Mouse (Mus musculus): Measurements from ENCODE around the gene Crkl. TPM values are rescaled to one million over a fixed set of nuclear protein-coding genes. Genes with fewer than 3 reads are reported as not detected.
"Not testable (repeated sequence)": the region's sequence is repeated elsewhere in the genome, so short reads cannot be mapped to it uniquely, and the experiment has no call there.

Gene Crkl
- polyA plus RNA-seq, 1 experiment from 2014 or later, result 92.2 TPM

GRCm38 (mm10) chr16:17488478-17489468, 37.0 kb downstream of the Crkl start:
- H3K4me1 ChIP-seq (replicated peaks), result peaks cover 12% of the 10 kb centered on the region; the same call in 1 of the 2 replicates
- no peak overlapping the region for H3K27ac ChIP-seq
- WGBS, result 50% methylated on average over 14 of the region's 14 CpGs
- peaks cover 37% of the 10 kb centered on the region for H3K36me3 ChIP-seq
- H3K9ac ChIP-seq (replicated peaks), result no peak overlapping the region
- H3K27me3 ChIP-seq, result peaks cover 42% of the 10 kb centered on the region
- H3K4me3 ChIP-seq (replicated peaks), result peak overlapping the region; percentile 50
- H3K4me2 ChIP-seq, result peak overlapping the region; percentile 83
- ATAC-seq (ENCODE audit: insufficient number of reproducible peaks, insufficient read depth, low FRiP score, low TSS enrichment, low read depth), result peak; percentile 21; the same call in 1 of the 2 replicates
- no peaks in the 10 kb centered on the region for H3K9me3 ChIP-seq

- H3K27ac ChIP-seq, result no peak within 1 kb of the TSS
- 1% methylated on average over 43 of the region's 47 CpGs for WGBS
These were observed 37.8 kb downstream of the Crkl start, which contains the start of gene Aifm3 for GRCm38 (mm10) chr16:17489469-17490111. Gene Aifm3 (plus strand): TSS chr16:17489611.

GRCm38 (mm10) chr16:17491154-17491553, 39.4 kb downstream of the Crkl start:
- Histone ChIP-seq H3K9me3 (no peaks in the 10 kb centered on the region), H3K4me3 (replicated peaks) (no peak overlapping the region), H3K36me3 (peaks cover 13% of the 10 kb centered on the region; the same call in 1 of the 2 replicates), H3K27me3 (peaks cover 42% of the 10 kb centered on the region), H3K4me2 (no peak overlapping the region), H3K9ac (replicated peaks) (no peak overlapping the region), H3K4me1 (replicated peaks) (peaks cover 12% of the 10 kb centered on the region), H3K27ac (no peak overlapping the region)
- no peak for ATAC-seq (ENCODE audit: insufficient number of reproducible peaks, insufficient read depth, low FRiP score, low TSS enrichment, low read depth)
- WGBS, result 84% methylated on average over 5 of the region's 5 CpGs

More at GRCm38 (mm10) chr16:17489469-17490111, 37.8 kb downstream of the Crkl start, which contains the start of gene Aifm3:
- Histone ChIP-seq H3K4me2 (peak within 1 kb of the TSS; percentile 83), H3K9me3 (no peaks in the 10 kb centered on the region), H3K36me3 (peaks cover 29% of the 10 kb centered on the region), H3K27me3 (peaks cover 42% of the 10 kb centered on the region), H3K4me1 (replicated peaks) (peaks cover 12% of the 10 kb centered on the region; the same call in 1 of the 2 replicates), H3K4me3 (replicated peaks) (peak within 1 kb of the TSS; percentile 50), H3K9ac (replicated peaks) (peak within 1 kb of the TSS; percentile 52; the same call in 1 of the 2 replicates)
- peak; percentile 63 for ATAC-seq (ENCODE audit: insufficient number of reproducible peaks, insufficient read depth, low FRiP score, low TSS enrichment, low read depth)

GRCm38 (mm10) chr16:17491896-17492561, 40.2 kb downstream of the Crkl start:
- WGBS, result 63% methylated on average over 5 of the region's 5 CpGs
- Histone ChIP-seq H3K9ac (replicated peaks) (no peak overlapping the region), H3K4me3 (replicated peaks) (no peak overlapping the region), H3K4me1 (replicated peaks) (peaks cover 21% of the 10 kb centered on the region), H3K9me3 (no peaks in the 10 kb centered on the region), H3K36me3 (peaks cover 9% of the 10 kb centered on the region; the same call in 1 of the 2 replicates), H3K4me2 (no peak overlapping the region), H3K27me3 (peaks cover 42% of the 10 kb centered on the region), H3K27ac (no peak overlapping the region)
- no peak for ATAC-seq (ENCODE audit: insufficient number of reproducible peaks, insufficient read depth, low FRiP score, low TSS enrichment, low read depth)

GRCm38 (mm10) chr16:17496499-17497305, 44.9 kb downstream of the Crkl start:
- H3K27me3 ChIP-seq, result 0 out of 2 replicates have a peak, but pooled peaks cover 6% of the 10 kb centered on the region
- no peaks in the 10 kb centered on the region for H3K36me3 ChIP-seq
- peaks cover 14% of the 10 kb centered on the region for H3K4me1 ChIP-seq (replicated peaks)
- H3K9me3 ChIP-seq, result no peaks in the 10 kb centered on the region
- ATAC-seq (ENCODE audit: insufficient number of reproducible peaks, insufficient read depth, low FRiP score, low TSS enrichment, low read depth), result no peak
- no peak overlapping the region for H3K4me2 ChIP-seq
- H3K27ac ChIP-seq, result peak overlapping the region; percentile 68; the same call in 1 of the 2 replicates
- no peak overlapping the region for H3K4me3 ChIP-seq (replicated peaks)
- WGBS, result 70% methylated on average over 2 of the region's 2 CpGs
- no peak overlapping the region for H3K9ac ChIP-seq (replicated peaks)

- Histone ChIP-seq H3K27ac (no peak overlapping the region), H3K4me3 (replicated peaks) (no peak overlapping the region), H3K4me2 (no peak overlapping the region), H3K36me3 (no peaks in the 10 kb centered on the region), H3K9ac (replicated peaks) (0 out of 2 replicates have a peak overlapping the region, but pooled peaks have one; percentile 27), H3K27me3 (no peaks in the 10 kb centered on the region), H3K4me1 (replicated peaks) (peaks cover 14% of the 10 kb centered on the region), H3K9me3 (no peaks in the 10 kb centered on the region)
- WGBS, result 26% methylated on average over 10 of the region's 10 CpGs
- ATAC-seq (ENCODE audit: insufficient number of reproducible peaks, insufficient read depth, low FRiP score, low TSS enrichment, low read depth), result no peak
These were observed 47.6 kb downstream of the Crkl start for GRCm38 (mm10) chr16:17499249-17499883.

- H3K4me1 ChIP-seq (replicated peaks), result peaks cover 5% of the 10 kb centered on the region
- H3K27ac ChIP-seq, result no peak overlapping the region
These were observed 50.9 kb downstream of the Crkl start for GRCm38 (mm10) chr16:17502681-17503080.

GRCm38 (mm10) chr16:17507018-17507552, 55.3 kb downstream of the Crkl start:
- H3K9me3 ChIP-seq, result no peaks in the 10 kb centered on the region
- peaks cover 12% of the 10 kb centered on the region for H3K4me1 ChIP-seq (replicated peaks)
- H3K4me3 ChIP-seq (replicated peaks), result no peak overlapping the region
- WGBS, result 79% methylated on average over 5 of the region's 5 CpGs
- H3K27ac ChIP-seq, result no peak overlapping the region
- H3K4me2 ChIP-seq, result no peak overlapping the region
- H3K27me3 ChIP-seq, result no peaks in the 10 kb centered on the region
- ATAC-seq (ENCODE audit: insufficient number of reproducible peaks, insufficient read depth, low FRiP score, low TSS enrichment, low read depth), result no peak
- no peak overlapping the region for H3K9ac ChIP-seq (replicated peaks)
- H3K36me3 ChIP-seq, result peaks cover 15% of the 10 kb centered on the region

More at GRCm38 (mm10) chr16:17502681-17503080, 50.9 kb downstream of the Crkl start:
- H3K9me3 ChIP-seq, result no peaks in the 10 kb centered on the region
- no peak overlapping the region for H3K9ac ChIP-seq (replicated peaks)
- H3K36me3 ChIP-seq, result no peaks in the 10 kb centered on the region
- no peak overlapping the region for H3K4me2 ChIP-seq
- no peak overlapping the region for H3K4me3 ChIP-seq (replicated peaks)
- no peak for ATAC-seq (ENCODE audit: insufficient number of reproducible peaks, insufficient read depth, low FRiP score, low TSS enrichment, low read depth)
- no peaks in the 10 kb centered on the region for H3K27me3 ChIP-seq
- WGBS, result 76% methylated on average over 4 of the region's 4 CpGs

GRCm38 (mm10) chr16:17508031-17508430, 56.2 kb downstream of the Crkl start:
- H3K9me3 ChIP-seq; ATAC-seq (ENCODE audit: insufficient number of reproducible peaks, insufficient read depth, low FRiP score, low TSS enrichment, low read depth); H3K27me3 ChIP-seq: not testable (repeated sequence)
- H3K27ac ChIP-seq, result peak overlapping the region; percentile 78
- peaks cover 12% of the 10 kb centered on the region for H3K4me1 ChIP-seq (replicated peaks)
- H3K36me3 ChIP-seq, result peaks cover 24% of the 10 kb centered on the region
- H3K4me3 ChIP-seq (replicated peaks), result peak overlapping the region; percentile 74
- peak overlapping the region; percentile 67 for H3K4me2 ChIP-seq
- WGBS, result 30% methylated on average over 3 of the region's 3 CpGs
- peak overlapping the region; percentile 81 for H3K9ac ChIP-seq (replicated peaks)

Data from limb, embryonic 12.5 days (tissue).